Mouse (Mus musculus) T-helper 17 cell (primary cell): Measurements from ENCODE around the gene Mcam.

Experiments
- in situ Hi-C, 2 experiments: fragments of 300-600 bp; cut with MboI, MseI; formaldehyde crosslinking; loops; 1 replicate in 1 of 2; 2 replicates in 1 of 2; pipeline ENCODE4 v1.15.1; 2025; ENCODE audit warnings: high pct_unique_total_duplicates in 2 of 2

Gene Mcam

GRCm38 (mm10) chr9:44192312-44192711 lies 58.0 kb downstream of the Mcam start:
- in situ Hi-C loops: no loop called here
